Mouse (Mus musculus): Measurements from ENCODE around the gene Tmem205.

DNA sequence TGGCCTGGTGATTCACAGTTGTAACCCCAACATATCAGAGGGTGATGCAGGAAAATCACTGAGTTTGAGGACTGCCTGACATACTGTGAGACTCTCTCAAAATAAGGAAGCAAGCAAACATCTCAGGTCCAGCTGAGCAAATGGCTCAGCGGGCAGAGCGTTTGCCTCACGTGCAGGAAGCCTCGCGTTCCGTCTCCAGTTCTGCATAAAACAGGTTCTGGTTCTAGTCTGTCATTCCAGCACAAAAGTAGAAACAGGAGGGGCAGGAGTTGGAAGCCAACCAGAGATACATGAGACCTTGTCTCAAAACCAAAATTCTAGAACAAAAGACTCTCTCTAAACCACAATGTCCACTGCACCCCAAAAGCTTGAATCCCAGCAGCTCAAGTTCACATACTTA is 572 bp downstream of the Tmem205 start:
- no peak for TF ChIP-seq CTCF (IDR thresholded peaks at IDR 0.05)
- no peak for TF ChIP-seq POLR2A (IDR thresholded peaks at IDR 0.05; ENCODE audit: insufficient read depth, low read depth, low read length)
- TF ChIP-seq EP300 (IDR thresholded peaks at IDR 0.05; ENCODE audit: insufficient read depth, low read depth, low read length) = no peak
